Mouse (Mus musculus) ovary, postnatal 14 days (tissue): Measurements from ENCODE around the gene Slc34a3.

Experiments
- DNase-seq: peaks from one replicate; pipeline ENCODE4 v3.0.0; 2022; ENCODE audit warnings: low spot score

The Slc34a3 gene

DNA sequence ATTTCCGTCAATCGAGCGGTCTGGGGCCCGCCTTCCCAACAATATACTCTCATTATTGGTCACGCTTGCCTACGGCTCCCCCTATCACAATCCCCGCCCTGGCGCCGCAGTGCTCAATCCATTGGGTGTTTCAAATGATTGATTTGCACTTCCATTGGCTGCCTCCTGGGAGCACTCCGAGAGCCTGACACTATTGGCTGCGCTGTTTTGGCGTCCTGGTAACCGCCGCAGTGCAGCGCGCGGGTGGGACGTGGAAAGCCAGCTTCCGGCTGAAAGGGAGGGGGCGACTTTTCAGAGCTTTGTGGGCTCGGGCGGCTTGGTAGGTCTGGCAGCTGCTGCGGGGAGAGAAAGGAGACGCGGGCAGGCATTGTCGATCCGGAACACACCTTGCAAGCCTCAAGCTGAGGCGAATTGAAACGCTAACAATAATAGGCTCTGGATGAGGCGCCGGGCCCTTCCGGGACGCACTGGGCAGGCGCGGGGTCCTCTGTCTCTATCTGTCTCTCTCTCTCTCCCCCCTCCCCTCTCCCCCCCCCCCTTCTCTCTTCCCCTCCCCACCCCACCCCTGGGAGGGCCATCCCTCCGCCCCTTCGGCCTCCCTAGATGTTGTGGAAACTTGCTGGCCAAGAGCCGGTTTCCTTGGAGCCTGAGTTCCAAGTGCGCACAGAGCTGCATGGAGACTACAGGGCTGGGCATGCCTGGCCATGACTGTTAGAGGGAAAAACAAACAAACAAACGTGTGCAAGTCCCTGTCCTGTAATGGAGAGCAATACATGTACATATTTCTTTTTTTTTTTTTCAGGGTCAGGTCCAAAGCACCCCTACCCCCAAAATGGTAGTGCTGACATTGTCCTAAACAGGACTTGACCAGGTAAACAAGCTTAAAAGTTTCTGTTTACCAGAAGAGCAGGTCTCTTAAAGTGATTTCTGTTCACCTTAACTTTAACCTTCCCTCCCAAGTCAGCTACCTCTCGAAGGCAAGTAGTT is 9.1 kb downstream of the Slc34a3 start:
- peak; percentile 92 for DNase-seq

DNA sequence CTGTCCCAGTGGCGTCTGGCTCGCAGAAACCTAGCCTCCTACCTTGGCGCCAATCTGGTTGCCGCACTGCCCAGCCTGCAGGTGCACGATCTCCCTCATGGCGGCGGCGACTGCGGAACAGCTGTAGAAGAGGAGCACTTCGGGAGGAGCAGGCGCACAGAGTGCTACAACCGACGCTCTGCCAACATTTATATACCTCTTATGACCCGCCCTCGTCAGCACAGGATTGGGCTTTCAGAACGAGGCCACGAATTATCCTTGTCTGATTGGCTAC is 9.7 kb downstream of the Slc34a3 start, which contains the start of gene Tubb4b:
Gene Tubb4b, minus strand, starts transcription at position 211 of the 274 bp plus-strand sequence.
- no peak for DNase-seq

- peak; percentile 57 for DNase-seq
Measured at GRCm38 (mm10) chr2:25223681-25224491, 10.3 kb downstream of the Slc34a3 start.

GRCm38 (mm10) chr2:25221331-25221772 is 12.8 kb downstream of the Slc34a3 start:
- DNase-seq: no peak

DNA sequence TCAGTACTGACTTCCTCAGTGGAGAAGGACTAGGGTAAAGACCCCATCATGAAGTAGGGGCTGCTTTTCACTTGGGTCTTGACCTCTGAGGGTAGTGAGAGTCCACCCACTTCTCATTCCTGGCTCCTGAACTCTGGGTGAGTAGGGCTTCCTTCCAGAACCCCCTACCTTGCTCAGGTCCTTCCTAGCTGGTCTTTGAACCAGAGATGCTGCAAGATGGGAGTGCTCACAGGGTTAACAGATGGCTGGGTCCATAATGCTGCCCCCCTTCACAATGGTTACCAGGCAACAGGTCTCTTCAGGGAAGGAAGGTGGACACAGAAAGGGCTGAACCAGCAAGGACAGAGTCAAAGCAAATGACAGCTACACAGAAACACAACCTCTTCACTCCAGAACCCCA is 15.7 kb downstream of the Slc34a3 start, which contains the start of gene Fam166a:
Gene Fam166a, plus strand, starts transcription at position 301 of the 400 bp plus-strand sequence.
- DNase-seq: no peak

DNA sequence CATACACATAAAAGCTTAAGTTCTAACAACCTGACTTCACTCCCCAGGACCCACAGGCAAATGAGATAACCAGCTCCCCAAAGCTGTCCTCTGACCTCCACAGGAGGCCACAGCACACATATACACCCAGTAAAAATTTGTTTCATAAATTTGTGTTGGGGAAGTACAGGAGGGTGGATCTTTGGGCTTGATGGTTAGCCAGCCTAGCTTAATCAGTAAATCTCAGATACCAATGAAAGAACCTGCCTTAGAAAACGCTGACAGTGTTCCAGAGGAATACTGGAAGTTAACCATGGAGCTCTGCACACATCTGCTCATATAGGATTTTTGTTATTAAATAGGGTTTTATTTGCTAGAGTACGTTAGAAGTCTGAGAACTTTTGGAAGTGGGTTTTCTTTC is 16.5 kb downstream of the Slc34a3 start:
- DNase-seq: no peak

DNA sequence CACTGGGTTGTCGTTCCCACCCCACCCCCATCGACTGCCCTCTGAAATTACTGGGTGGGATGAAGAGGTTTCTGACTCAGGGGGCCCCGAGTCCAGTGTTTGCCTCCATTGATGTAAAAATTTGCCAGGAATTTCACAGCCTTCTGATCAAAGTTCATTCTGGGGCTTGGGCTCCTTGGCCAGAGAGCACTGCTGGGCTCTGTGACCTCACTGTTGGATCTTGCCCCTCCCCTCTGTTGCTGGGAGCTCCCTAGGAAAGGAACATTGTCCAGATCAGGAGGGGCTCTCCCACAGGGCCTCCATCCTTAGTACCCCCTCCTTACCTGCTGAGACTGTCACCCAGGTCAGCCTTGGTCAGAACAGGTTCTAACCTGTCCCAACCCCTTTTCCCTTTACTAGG is 19.7 kb downstream of the Slc34a3 start, which contains the start of gene Stpg3:
Gene Stpg3, minus strand, starts transcription at position 194 of the 400 bp plus-strand sequence.
- DNase-seq: no peak

GRCm38 (mm10) chr2:25213266-25213865 is 20.8 kb downstream of the Slc34a3 start:
- DNase-seq: no peak

DNA sequence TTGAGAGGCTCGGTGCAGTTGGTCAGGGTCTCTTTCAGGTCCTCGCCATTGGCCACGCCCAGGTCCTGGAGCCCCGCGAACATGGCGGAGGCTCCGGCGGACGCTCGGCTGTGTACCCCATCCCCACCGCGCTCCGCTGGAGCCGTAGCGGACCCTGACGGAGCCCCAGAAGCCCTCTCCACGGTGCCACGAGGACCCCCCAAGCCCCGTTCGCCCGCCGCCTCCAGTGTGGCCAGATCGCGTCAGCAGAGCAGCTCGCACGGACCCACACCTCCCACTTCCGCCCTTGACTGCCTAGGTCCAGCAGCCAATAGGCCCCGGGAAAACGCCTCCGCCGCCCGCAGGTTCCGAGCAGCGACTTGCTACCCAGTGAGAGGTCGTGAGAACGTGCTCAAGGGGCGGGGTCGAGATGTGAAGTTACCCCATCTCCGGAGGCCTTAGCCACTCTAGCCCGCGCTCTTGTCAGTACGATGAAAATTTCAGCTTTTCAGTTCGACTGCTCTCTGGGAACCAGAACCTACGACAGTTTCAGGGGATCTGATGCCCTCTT is 23.0 kb downstream of the Slc34a3 start, which contains the start of gene Nelfb:
Gene Nelfb, minus strand, starts transcription at position 369 of the 550 bp plus-strand sequence.
- peak; percentile 90 for DNase-seq

DNA sequence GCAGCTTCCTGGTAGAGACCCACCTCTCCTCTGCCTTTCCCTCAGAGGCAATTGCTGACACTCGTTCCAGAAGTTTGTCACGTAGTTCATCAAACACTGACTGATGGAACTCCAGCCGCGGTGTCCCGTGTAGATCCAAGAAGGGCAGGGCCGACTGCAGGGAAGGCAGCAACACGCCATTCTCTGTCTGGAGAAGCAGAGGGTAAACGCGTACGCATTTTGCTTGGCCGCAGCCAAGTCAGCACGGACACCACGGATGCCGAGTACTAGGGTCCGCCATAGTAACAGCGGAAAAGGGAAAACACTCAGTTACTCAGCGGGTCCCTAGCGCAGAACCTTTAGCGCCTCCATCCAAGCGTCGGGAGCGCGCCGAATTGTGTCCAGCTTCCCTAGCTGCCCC is 23.5 kb downstream of the Slc34a3 start:
- no peak for DNase-seq

DNA sequence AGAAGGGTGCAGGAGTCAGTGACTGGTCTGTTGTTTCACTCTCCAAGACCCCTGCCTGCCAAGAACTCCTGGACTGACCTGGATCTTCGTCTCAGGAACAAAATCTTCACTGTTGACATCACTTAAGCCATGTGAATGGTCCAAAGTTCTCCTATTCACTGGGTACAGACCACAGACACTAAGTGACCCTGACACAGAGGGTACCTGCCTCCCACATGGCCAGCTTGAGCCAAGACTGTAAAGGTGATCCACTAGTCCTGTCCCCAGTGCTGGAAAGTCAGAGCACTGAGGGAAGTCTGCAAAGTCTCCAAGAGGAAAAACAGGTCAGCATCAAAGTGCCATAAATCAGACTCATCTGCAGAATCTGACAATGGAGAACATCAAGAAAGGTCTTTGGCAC is 26.6 kb downstream of the Slc34a3 start:
- DNase-seq: no peak

DNA sequence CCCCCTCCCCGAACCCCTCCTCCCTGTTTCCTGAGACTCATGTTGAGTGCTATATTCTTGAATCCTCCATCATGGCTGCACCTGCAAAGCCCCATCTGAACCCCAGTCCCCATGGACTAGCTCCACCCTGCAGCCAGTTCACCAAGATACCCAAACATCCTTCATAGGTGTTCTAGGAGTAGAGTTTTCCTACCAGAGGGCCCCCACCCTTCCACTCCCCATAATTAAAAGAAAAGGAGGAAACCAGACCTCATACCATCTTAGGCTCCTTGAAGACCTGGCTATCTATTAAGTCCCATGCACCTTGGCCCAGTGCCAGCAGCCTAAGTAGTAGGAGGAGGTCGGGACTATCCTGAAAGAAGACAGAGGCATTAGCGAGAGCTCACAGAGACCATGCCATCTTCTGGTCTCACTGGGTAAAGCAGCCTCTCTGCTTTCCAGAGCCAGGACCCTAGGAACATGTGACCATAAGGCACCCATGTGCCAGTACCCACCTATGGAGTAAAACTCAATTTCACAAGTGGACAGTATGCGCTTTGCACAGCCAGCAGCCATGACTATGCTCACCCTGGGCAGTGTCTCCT is 30.4 kb downstream of the Slc34a3 start:
- no peak for DNase-seq

DNA sequence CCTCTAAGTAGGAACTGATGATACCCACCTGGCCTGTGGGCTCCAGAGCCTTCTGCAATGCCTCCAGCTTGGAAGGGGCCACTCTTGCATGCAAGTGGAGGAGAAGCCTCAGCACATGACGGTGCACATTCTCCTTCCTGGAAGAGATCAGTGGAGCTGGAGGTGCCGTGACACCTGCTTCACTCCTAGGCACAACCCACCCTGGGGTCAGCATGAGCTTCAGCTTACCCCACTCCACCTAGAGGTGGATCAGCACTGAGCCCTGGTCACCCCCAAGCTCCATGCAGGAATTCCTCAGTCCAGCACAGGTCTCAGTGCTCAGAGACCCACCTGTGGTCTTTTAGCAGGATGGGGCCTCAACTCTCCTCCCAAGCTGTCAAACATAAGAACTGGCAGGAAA is 33.5 kb downstream of the Slc34a3 start:
- DNase-seq: no peak

DNA sequence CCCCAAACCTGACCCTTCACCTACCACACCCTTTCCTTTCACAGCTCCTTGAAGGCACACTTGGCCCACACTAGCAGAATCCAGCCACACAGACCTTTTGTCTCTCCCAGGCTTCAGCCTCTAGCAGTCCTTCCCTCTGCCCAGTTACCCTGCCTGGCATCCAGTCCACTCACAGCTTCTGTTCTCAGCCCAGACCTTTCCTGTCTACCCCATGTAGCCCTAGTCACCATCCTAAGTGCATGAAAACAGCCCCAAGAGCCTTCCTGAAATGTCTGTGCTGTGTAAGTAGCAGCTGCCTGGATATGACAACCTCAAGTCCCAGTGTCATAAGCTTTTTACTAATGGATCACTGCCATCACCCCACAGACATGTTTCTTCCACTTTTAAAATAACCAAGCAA is 36.2 kb downstream of the Slc34a3 start:
- DNase-seq: no peak

GRCm38 (mm10) chr2:25197191-25197590 is 37.0 kb downstream of the Slc34a3 start:
- no peak for DNase-seq

GRCm38 (mm10) chr2:25196172-25196954 is 37.8 kb downstream of the Slc34a3 start, which contains the start of gene Tor4a:
TSS of gene Tor4a (minus strand) at chr2:25196886.
- peak; percentile 66 for DNase-seq

- no peak for DNase-seq
Measured at GRCm38 (mm10) chr2:25195211-25196156, 38.7 kb downstream of the Slc34a3 start.

DNA sequence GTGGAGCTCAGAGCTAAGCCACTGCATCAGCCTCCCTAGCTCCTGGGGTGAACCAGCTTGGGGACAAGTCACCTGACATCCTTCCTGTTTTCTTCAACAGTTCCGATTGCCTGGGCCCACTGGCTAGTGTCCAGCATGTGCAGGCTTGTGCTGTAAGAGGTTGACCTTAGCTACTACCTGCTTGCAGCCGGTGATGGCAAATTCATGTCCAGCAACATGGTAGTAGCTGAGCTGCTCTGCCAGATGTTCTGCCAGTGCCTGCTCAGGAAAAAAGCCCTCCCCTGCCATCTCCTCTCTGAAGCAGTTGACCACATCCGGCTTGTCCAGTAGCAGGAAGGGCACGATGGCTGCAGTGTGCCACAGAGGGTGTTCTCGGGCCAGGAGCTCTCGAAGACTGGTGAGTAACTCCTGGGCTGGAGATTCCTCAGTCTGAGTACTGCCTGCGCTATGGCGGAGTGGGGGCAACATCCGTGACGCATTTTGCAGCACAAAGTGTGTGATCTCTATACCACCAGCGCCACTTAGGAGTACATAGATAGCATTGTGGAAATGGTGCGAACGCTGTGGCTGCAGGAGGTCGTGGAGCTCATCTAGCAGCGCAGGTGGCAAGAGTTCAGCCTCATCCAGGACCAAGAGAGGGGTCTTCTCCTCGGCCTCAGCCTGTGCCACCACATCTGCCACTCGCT is 39.5 kb downstream of the Slc34a3 start:
- no peak for DNase-seq

DNA sequence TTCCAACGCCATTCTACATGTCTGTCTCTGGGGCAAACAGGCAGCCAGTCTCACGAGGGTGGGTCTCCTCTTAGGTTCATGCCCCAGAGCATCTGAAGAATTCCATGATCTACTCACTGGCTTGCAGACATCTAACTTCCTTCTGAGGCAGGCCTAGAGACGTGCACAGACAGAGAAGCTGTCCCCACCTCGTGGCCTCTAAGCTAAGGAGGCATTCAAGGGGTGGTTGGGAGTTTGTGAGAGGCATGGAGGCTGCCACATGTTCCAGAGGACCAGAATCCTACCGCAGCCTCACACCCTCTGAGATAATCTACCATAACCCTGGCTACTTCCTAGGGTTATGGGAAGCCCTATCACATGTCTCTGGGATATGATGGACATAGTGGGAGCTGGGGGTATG is 40.2 kb downstream of the Slc34a3 start:
- no peak for DNase-seq
